Mouse (Mus musculus): ENCODE results near the gene Cacna1e. TPM values are rescaled to one million over a fixed set of nuclear protein-coding genes. Genes with fewer than 3 reads are reported as not detected.

The Cacna1e gene
- polyA plus RNA-seq, 1 experiment from 2014 or later: 0.05 TPM

GRCm38 (mm10) chr1:154529666-154530065, 354.6 kb downstream of the Cacna1e start:
- Histone ChIP-seq H3K27ac (no peak overlapping the region), H3K9ac (ENCODE audit: low read depth, low read length) (no peak overlapping the region)

GRCm38 (mm10) chr1:154528803-154529202, 355.5 kb downstream of the Cacna1e start:
- no peak overlapping the region for H3K9ac ChIP-seq (ENCODE audit: low read depth, low read length)
- 85% methylated on average over 6 of the region's 6 CpGs for WGBS
- no peak for DNase-seq (ENCODE audit: low spot score)
- TF ChIP-seq CTCF (IDR thresholded peaks at IDR 0.05; ENCODE audit: low read depth): no peak
- no peak overlapping the region for H3K27ac ChIP-seq
- no peaks in the 10 kb centered on the region for H3K27me3 ChIP-seq (ENCODE audit: insufficient read depth, low read length)
- no peak overlapping the region for H3K4me2 ChIP-seq (ENCODE audit: low read length)
- no peaks in the 10 kb centered on the region for H3K4me1 ChIP-seq (replicated peaks; ENCODE audit: insufficient read depth, low read length)
- H3K36me3 ChIP-seq (ENCODE audit: insufficient read depth, low read length): no peaks in the 10 kb centered on the region
- ATAC-seq (replicated peaks; ENCODE audit: low FRiP score, low read depth): no peak
- no peaks in the 10 kb centered on the region for H3K9me3 ChIP-seq (replicated peaks; ENCODE audit: low read length)
- H3K4me3 ChIP-seq (replicated peaks; ENCODE audit: low read depth, low read length): no peak overlapping the region

More at GRCm38 (mm10) chr1:154529666-154530065, 354.6 kb downstream of the Cacna1e start:
- H3K36me3 ChIP-seq (ENCODE audit: insufficient read depth, low read length): no peaks in the 10 kb centered on the region
- no peaks in the 10 kb centered on the region for H3K4me1 ChIP-seq (replicated peaks; ENCODE audit: insufficient read depth, low read length)
- no peak overlapping the region for H3K4me3 ChIP-seq (replicated peaks; ENCODE audit: low read depth, low read length)
- no peak for DNase-seq (ENCODE audit: low spot score)
- no peak for TF ChIP-seq CTCF (IDR thresholded peaks at IDR 0.05; ENCODE audit: low read depth)
- WGBS: 94% methylated on average over 4 of the region's 4 CpGs
- H3K4me2 ChIP-seq (ENCODE audit: low read length): no peak overlapping the region
- H3K9me3 ChIP-seq (replicated peaks; ENCODE audit: low read length): no peaks in the 10 kb centered on the region
- ATAC-seq (replicated peaks; ENCODE audit: low FRiP score, low read depth): no peak
- no peaks in the 10 kb centered on the region for H3K27me3 ChIP-seq (ENCODE audit: insufficient read depth, low read length)

GRCm38 (mm10) chr1:154520715-154521114, 363.6 kb downstream of the Cacna1e start:
- H3K27ac ChIP-seq: no peak overlapping the region
- DNase-seq (ENCODE audit: low spot score): no peak
- 97% methylated on average over 2 of the region's 2 CpGs for WGBS

GRCm38 (mm10) chr1:154515350-154515749, 369.0 kb downstream of the Cacna1e start:
- H3K27ac ChIP-seq: no peak overlapping the region
- no peak for DNase-seq (ENCODE audit: low spot score)
- no peak for ATAC-seq (replicated peaks; ENCODE audit: low FRiP score, low read depth)
- H3K9me3 ChIP-seq (replicated peaks; ENCODE audit: low read length): no peaks in the 10 kb centered on the region
- no peaks in the 10 kb centered on the region for H3K27me3 ChIP-seq (ENCODE audit: insufficient read depth, low read length)
- H3K9ac ChIP-seq (ENCODE audit: low read depth, low read length): no peak overlapping the region
- no peak for TF ChIP-seq CTCF (IDR thresholded peaks at IDR 0.05; ENCODE audit: low read depth)
- no peak overlapping the region for H3K4me2 ChIP-seq (ENCODE audit: low read length)
- no peaks in the 10 kb centered on the region for H3K4me1 ChIP-seq (replicated peaks; ENCODE audit: insufficient read depth, low read length)
- H3K4me3 ChIP-seq (replicated peaks; ENCODE audit: low read depth, low read length): no peak overlapping the region
- no peaks in the 10 kb centered on the region for H3K36me3 ChIP-seq (ENCODE audit: insufficient read depth, low read length)
- 93% methylated on average over 2 of the region's 2 CpGs for WGBS

More at GRCm38 (mm10) chr1:154520715-154521114, 363.6 kb downstream of the Cacna1e start:
- H3K4me3 ChIP-seq (replicated peaks; ENCODE audit: low read depth, low read length): no peak overlapping the region
- ATAC-seq (replicated peaks; ENCODE audit: low FRiP score, low read depth): no peak
- no peaks in the 10 kb centered on the region for H3K4me1 ChIP-seq (replicated peaks; ENCODE audit: insufficient read depth, low read length)
- no peak for TF ChIP-seq CTCF (IDR thresholded peaks at IDR 0.05; ENCODE audit: low read depth)
- no peak overlapping the region for H3K9ac ChIP-seq (ENCODE audit: low read depth, low read length)
- H3K27me3 ChIP-seq (ENCODE audit: insufficient read depth, low read length): no peaks in the 10 kb centered on the region
- H3K4me2 ChIP-seq (ENCODE audit: low read length): no peak overlapping the region
- no peaks in the 10 kb centered on the region for H3K9me3 ChIP-seq (replicated peaks; ENCODE audit: low read length)
- H3K36me3 ChIP-seq (ENCODE audit: insufficient read depth, low read length): no peaks in the 10 kb centered on the region

- Histone ChIP-seq H3K4me2 (ENCODE audit: low read length) (no peak overlapping the region), H3K36me3 (ENCODE audit: insufficient read depth, low read length) (no peaks in the 10 kb centered on the region), H3K9me3 (replicated peaks; ENCODE audit: low read length) (no peaks in the 10 kb centered on the region), H3K27me3 (ENCODE audit: insufficient read depth, low read length) (no peaks in the 10 kb centered on the region), H3K4me3 (replicated peaks; ENCODE audit: low read depth, low read length) (no peak overlapping the region), H3K27ac (no peak overlapping the region), H3K9ac (ENCODE audit: low read depth, low read length) (no peak overlapping the region), H3K4me1 (replicated peaks; ENCODE audit: insufficient read depth, low read length) (no peaks in the 10 kb centered on the region)
- DNase-seq (ENCODE audit: low spot score) (no peak), ATAC-seq (replicated peaks; ENCODE audit: low FRiP score, low read depth) (no peak)
- no peak for TF ChIP-seq CTCF (IDR thresholded peaks at IDR 0.05; ENCODE audit: low read depth)
Measured at GRCm38 (mm10) chr1:154511736-154512135, 372.6 kb downstream of the Cacna1e start.

GRCm38 (mm10) chr1:154504005-154504404, 380.3 kb downstream of the Cacna1e start:
- Histone ChIP-seq H3K4me2 (ENCODE audit: low read length) (no peak overlapping the region), H3K4me1 (replicated peaks; ENCODE audit: insufficient read depth, low read length) (no peaks in the 10 kb centered on the region), H3K4me3 (replicated peaks; ENCODE audit: low read depth, low read length) (no peak overlapping the region), H3K27me3 (ENCODE audit: insufficient read depth, low read length) (no peaks in the 10 kb centered on the region), H3K9me3 (replicated peaks; ENCODE audit: low read length) (no peaks in the 10 kb centered on the region), H3K9ac (ENCODE audit: low read depth, low read length) (no peak overlapping the region), H3K27ac (no peak overlapping the region), H3K36me3 (ENCODE audit: insufficient read depth, low read length) (no peaks in the 10 kb centered on the region)
- 80% methylated on average over 4 of the region's 4 CpGs for WGBS
- DNase-seq (ENCODE audit: low spot score): no peak
- ATAC-seq (replicated peaks; ENCODE audit: low FRiP score, low read depth): no peak
- TF ChIP-seq CTCF (IDR thresholded peaks at IDR 0.05; ENCODE audit: low read depth): no peak

GRCm38 (mm10) chr1:154500869-154501268, 383.4 kb downstream of the Cacna1e start:
- ATAC-seq (replicated peaks; ENCODE audit: low FRiP score, low read depth) (no peak), DNase-seq (ENCODE audit: low spot score) (no peak)
- no peak for TF ChIP-seq CTCF (IDR thresholded peaks at IDR 0.05; ENCODE audit: low read depth)
- 29% methylated on average over 5 of the region's 5 CpGs for WGBS
- Histone ChIP-seq H3K4me1 (replicated peaks; ENCODE audit: insufficient read depth, low read length) (no peaks in the 10 kb centered on the region), H3K36me3 (ENCODE audit: insufficient read depth, low read length) (no peaks in the 10 kb centered on the region), H3K9me3 (replicated peaks; ENCODE audit: low read length) (no peaks in the 10 kb centered on the region), H3K4me3 (replicated peaks; ENCODE audit: low read depth, low read length) (no peak overlapping the region), H3K27me3 (ENCODE audit: insufficient read depth, low read length) (no peaks in the 10 kb centered on the region), H3K9ac (ENCODE audit: low read depth, low read length) (no peak overlapping the region), H3K4me2 (ENCODE audit: low read length) (no peak overlapping the region), H3K27ac (no peak overlapping the region)

Data from kidney, postnatal 0 days (tissue).